Mouse (Mus musculus) cortical plate, adult 2 months (tissue): ENCODE results near the gene Gm20671.

ENCODE experiments used
- CTCF ChIP-seq: fragments of 200-500 bp; IDR thresholded peaks from 2 replicates; pipeline ENCODE4 v1.5.1; 2011; ENCODE audit warnings: mild to moderate bottlenecking, control low read depth, low read length; ENCODE audit not compliant: insufficient read depth; ENCODE audit errors: extremely low read depth
- POLR2A ChIP-seq: fragments of 200-500 bp; IDR thresholded peaks from 2 replicates; pipeline ENCODE4 v1.6.1; 2011; ENCODE audit warnings: mild to moderate bottlenecking, low read length, control low read depth; ENCODE audit not compliant: insufficient read depth; ENCODE audit errors: extremely low read depth

- TF ChIP-seq CTCF (0 out of 2 replicates have a peak, but pooled peaks have one; percentile 0), POLR2A (peak; percentile 49; the same call in 1 of the 2 replicates)
Observed at GRCm38 (mm10) chr5:32857781-32858220, 30.9 kb upstream of the Gm20671 start.
